Mouse (Mus musculus): ENCODE measurements around the gene Arsb.

DNA sequence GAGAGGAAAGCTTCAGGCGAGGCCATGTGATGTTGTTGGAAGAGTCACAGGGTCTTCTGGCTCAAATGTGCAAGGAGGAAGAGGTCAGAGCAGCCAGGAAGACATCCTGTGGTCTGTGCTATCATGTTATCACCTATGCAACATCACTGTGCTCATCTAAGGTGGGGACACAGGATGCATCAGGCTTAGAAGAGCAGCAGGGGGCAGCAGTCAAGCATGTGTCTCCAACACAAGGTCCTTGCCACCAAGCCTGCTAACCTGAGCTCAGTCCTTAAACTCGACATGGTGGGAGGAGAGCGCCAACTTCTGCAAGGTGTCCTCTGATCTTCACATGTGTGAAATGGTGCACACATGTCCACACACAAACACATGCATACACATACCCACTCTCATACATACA, 13.9 kb downstream of the Arsb start:
- no peak for TF ChIP-seq POLR2A (IDR thresholded peaks at IDR 0.05; ENCODE audit: insufficient read depth, low read depth, low read length)
- peak; percentile 46 for TF ChIP-seq CTCF (IDR thresholded peaks at IDR 0.05)
- TF ChIP-seq EP300 (IDR thresholded peaks at IDR 0.05; ENCODE audit: insufficient read depth, low read depth, low read length) = no peak

Measured in heart, adult 2 months (tissue).